Mouse (Mus musculus): ENCODE data around the gene Mpzl3.

GRCm38 (mm10) chr9:45014879-45015278, 40.1 kb upstream of the Mpzl3 start:
- TF ChIP-seq CTCF (conservative IDR thresholded peaks at IDR 0.05 in 1 of 2, IDR thresholded peaks at IDR 0.05 in 1 of 2; ENCODE audit: low read depth in 2 of 2, low read length in 2 of 2) (peak in 1 of 2 experiments; percentile 66; a peak in 2 of 4 replicates), ZNF384 (IDR thresholded peaks at IDR 0.05; ENCODE audit: low read depth, low read length) (no peak), ZMIZ1 (IDR thresholded peaks at IDR 0.05; ENCODE audit: low read depth, low read length) (no peak), POLR2A (IDR thresholded peaks at IDR 0.05; ENCODE audit: low read depth, low read length) (no peak)

Measured in CH12.LX (cell line).